Mouse (Mus musculus) testis, adult 2 months (tissue): ENCODE data around the gene Cbfa2t3.

ENCODE experiments used
- CTCF ChIP-seq: fragments of 200-500 bp; IDR thresholded peaks from 2 replicates; pipeline ENCODE4 v1.5.1; 2012; ENCODE audit warnings: low read depth, mild to moderate bottlenecking, inconsistent platforms, low read length, moderate library complexity; ENCODE audit not compliant: control insufficient read depth, insufficient read depth, insufficient replicate concordance
- POLR2A ChIP-seq: fragments of 200-500 bp; IDR thresholded peaks from 2 replicates; pipeline ENCODE4 v1.6.1; 2012; ENCODE audit warnings: low read depth, mild to moderate bottlenecking, inconsistent platforms, low read length, moderate library complexity; ENCODE audit not compliant: control insufficient read depth

DNA sequence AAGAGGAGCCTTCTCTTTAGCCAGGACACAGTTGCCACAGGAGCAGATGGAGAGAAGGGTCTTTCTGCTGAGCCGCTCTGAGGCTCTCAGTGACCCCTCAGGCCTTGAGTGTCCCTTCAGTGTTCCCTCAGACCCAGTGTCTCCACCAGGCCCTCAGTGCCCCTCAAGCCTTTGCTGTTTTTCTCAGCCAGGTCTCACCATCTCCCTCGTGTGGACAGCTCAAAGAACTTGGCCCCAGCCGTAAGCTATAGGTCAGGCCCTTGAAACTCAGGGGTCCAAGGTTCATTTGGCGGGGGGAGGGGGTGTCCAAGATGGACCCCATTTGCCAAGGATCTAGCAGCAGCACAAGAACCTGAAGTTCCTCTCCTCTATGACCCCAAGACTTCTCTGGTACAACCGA, 74.3 kb downstream of the Cbfa2t3 start:
- TF ChIP-seq CTCF (no peak), POLR2A (no peak)
